Mouse (Mus musculus) CH12.LX (cell line): ENCODE data around the gene Parp3.

ENCODE experiments used
- MAFK ChIP-seq: IDR thresholded peaks from 2 replicates; pipeline ENCODE4 v1.6.1; 2011; ENCODE audit warnings: low read length, improper control_type of control experiment; ENCODE audit not compliant: insufficient replicate concordance
- MAX ChIP-seq: IDR thresholded peaks from 2 replicates; pipeline ENCODE4 v1.6.1; 2011; ENCODE audit warnings: low read length, improper control_type of control experiment
- MAZ ChIP-seq: IDR thresholded peaks from 2 replicates; pipeline ENCODE4 v1.6.1; 2012; ENCODE audit warnings: low read depth, mild to moderate bottlenecking, inconsistent platforms, low read length, improper control_type of control experiment, moderate library complexity
- NELFE ChIP-seq: IDR thresholded peaks from 2 replicates; pipeline ENCODE4 v1.6.1; 2011; ENCODE audit warnings: low read depth, low read length, improper control_type of control experiment
- POLR2A ChIP-seq: IDR thresholded peaks from 2 replicates; pipeline ENCODE4 v1.6.1; 2011; ENCODE audit warnings: low read depth, mild to moderate bottlenecking, improper control_type of control experiment, low read length
- USF1 ChIP-seq: IDR thresholded peaks from 2 replicates; pipeline ENCODE4 v1.6.1; 2014; ENCODE audit warnings: low read depth, mild to moderate bottlenecking, inconsistent platforms, low read length, improper control_type of control experiment

- TF ChIP-seq MAZ (no peak), USF1 (no peak), POLR2A (no peak), MAFK (no peak), MAX (no peak), NELFE (no peak)
These were observed 3.8 kb upstream of the Parp3 start for GRCm38 (mm10) chr9:106480541-106480940.
